Mouse (Mus musculus): ENCODE results near the gene Nfu1. TPM values are rescaled to one million over a fixed set of nuclear protein-coding genes. Genes with fewer than 3 reads are reported as not detected.

Nfu1 gene
- total RNA-seq, 2 experiments from 2014 or later, result 54.4 to 58.0 TPM

- no peak for DNase-seq (ENCODE audit: low spot score in 2 of 2)
- intact Hi-C loops (cut with DNase I), result no loop called here
Measured at GRCm38 (mm10) chr6:87063586-87063985, 54.5 kb downstream of the Nfu1 start.

GRCm38 (mm10) chr6:87068209-87068608, 59.2 kb downstream of the Nfu1 start:
- intact Hi-C loops (cut with DNase I), result no loop called here
- DNase-seq (ENCODE audit: low spot score in 2 of 2), result no peak

GRCm38 (mm10) chr6:87069195-87069900, 60.3 kb downstream of the Nfu1 start:
- no peak for DNase-seq (ENCODE audit: low spot score in 2 of 2)
- intact Hi-C loops (cut with DNase I), result no loop called here

GRCm38 (mm10) chr6:87070641-87071040, 61.6 kb downstream of the Nfu1 start:
- DNase-seq (ENCODE audit: low spot score in 2 of 2), result no peak
- intact Hi-C loops (cut with DNase I), result no loop called here

GRCm38 (mm10) chr6:87072759-87073158, 63.7 kb downstream of the Nfu1 start:
- no peak for DNase-seq (ENCODE audit: low spot score in 2 of 2)

GRCm38 (mm10) chr6:87075092-87075685, 66.2 kb downstream of the Nfu1 start:
- DNase-seq (ENCODE audit: low spot score in 2 of 2), result no peak
- intact Hi-C loops (cut with DNase I), result no loop called here

More at GRCm38 (mm10) chr6:87072759-87073158, 63.7 kb downstream of the Nfu1 start:
- intact Hi-C loops (cut with DNase I), result no loop called here

Other genes starting within 250 kb of the Nfu1 start
- gene Anxa4, start 215.7 kb upstream of the Nfu1 start, total RNA-seq (2021), result 1 to 10 TPM; 4.2 to 5.9 TPM
- gene Aak1, start 159.7 kb upstream of the Nfu1 start, total RNA-seq (2021), result 100 to 1,000 TPM; 395 to 402 TPM
- gene Gfpt1, start 33.6 kb downstream of the Nfu1 start, total RNA-seq (2021), result 10 to 100 TPM; 53.6 to 56.9 TPM
- gene D6Ertd527e, start 95.5 kb downstream of the Nfu1 start, total RNA-seq (2021), result not detected